Mouse (Mus musculus) heart, embryonic 13.5 days (tissue): ENCODE measurements around the gene Rap1gds1. TPM values are rescaled to one million over a fixed set of nuclear protein-coding genes. Genes with fewer than 3 reads are reported as not detected.

Experiments
- ATAC-seq: fragments of 200-750 bp; cut with Nextera tagmentation; 2 replicates; pipeline ENCODE4 v1.8.0; 2017; ENCODE audit warnings: moderate TSS enrichment; ENCODE audit not compliant: insufficient number of reproducible peaks, low FRiP score, low TSS enrichment; ENCODE audit errors: extremely low read depth
- H3K27ac ChIP-seq: fragments of 300-500 bp; sonication (generic); replicated peaks from 2 replicates; pipeline ENCODE4 v1.5.1; 2015; ENCODE audit warnings: moderate library complexity, mild to moderate bottlenecking, inconsistent platforms
- H3K27me3 ChIP-seq: fragments of 300-500 bp; sonication (generic); replicated peaks from 2 replicates; pipeline ENCODE4 v1.6.1; 2015; ENCODE audit warnings: mild to moderate bottlenecking, inconsistent platforms
- H3K36me3 ChIP-seq: fragments of 300-500 bp; sonication (generic); 2 replicates; pipeline ENCODE4 v1.6.1; 2015; ENCODE audit warnings: mild to moderate bottlenecking, inconsistent platforms
- H3K4me1 ChIP-seq: fragments of 300-500 bp; sonication (generic); 2 replicates; pipeline ENCODE4 v1.6.1; 2015; ENCODE audit warnings: inconsistent platforms
- H3K4me2 ChIP-seq: fragments of 300-500 bp; sonication (generic); 2 replicates; pipeline ENCODE4 v1.6.1; 2015; ENCODE audit warnings: inconsistent platforms, mild to moderate bottlenecking, moderate library complexity
- H3K4me3 ChIP-seq: fragments of 300-500 bp; sonication (generic); 2 replicates; pipeline ENCODE4 v1.5.1; 2015; ENCODE audit warnings: moderate library complexity, mild to moderate bottlenecking, inconsistent platforms
- H3K9ac ChIP-seq: fragments of 300-500 bp; sonication (generic); 2 replicates; pipeline ENCODE4 v1.6.1; 2015; ENCODE audit warnings: inconsistent platforms, mild to moderate bottlenecking, moderate library complexity
- H3K9me3 ChIP-seq: fragments of 300-500 bp; sonication (generic); 2 replicates; pipeline ENCODE4 v1.6.1; 2016; ENCODE audit warnings: inconsistent platforms
- whole genome bisulfite sequencing: fragments of 180-500 bp; shearing (Covaris S2); methylation state at CpG from one replicate; pipeline ENCODE4 v1.1.7; 2015; ENCODE audit warnings: mixed read lengths; 5-methylcytosine and 5-hydroxymethylcytosine counted together
- polyA plus RNA-seq: library from polyadenylated mRNA; unstranded; fragments of >200 nt; fragmentation: Nextera tagmentation; extraction: Ambion mirVana; gene quantifications from 2 replicates; pipeline ENCODE4 v1.2.1, GENCODE M21; 2015

The Rap1gds1 gene
- polyA plus RNA-seq, 1 experiment from 2014 or later: 48.5 TPM

- no peaks in the 10 kb centered on the region for H3K9me3 ChIP-seq
- no peak for ATAC-seq
- H3K4me3 ChIP-seq: no peak overlapping the region
- H3K9ac ChIP-seq: no peak overlapping the region
- H3K36me3 ChIP-seq: peaks cover 42% of the 10 kb centered on the region
- no peak overlapping the region for H3K27ac ChIP-seq
- 85% methylated on average over 9 of the region's 9 CpGs for WGBS
- H3K4me1 ChIP-seq: peaks cover 3% of the 10 kb centered on the region
- H3K27me3 ChIP-seq: no peaks in the 10 kb centered on the region
- no peak overlapping the region for H3K4me2 ChIP-seq
Measured at GRCm38 (mm10) chr3:139000071-139000867, 74.7 kb downstream of the Rap1gds1 start.

- Histone ChIP-seq H3K27me3 (no peaks in the 10 kb centered on the region), H3K36me3 (peaks cover 27% of the 10 kb centered on the region), H3K4me1 (peaks cover 13% of the 10 kb centered on the region), H3K9ac (no peak overlapping the region), H3K4me3 (no peak overlapping the region), H3K9me3 (no peaks in the 10 kb centered on the region), H3K27ac (no peak overlapping the region), H3K4me2 (no peak overlapping the region)
- no peak for ATAC-seq
- WGBS: 43% methylated on average over 5 of the region's 5 CpGs
Measured at GRCm38 (mm10) chr3:138993473-138993872, 81.5 kb downstream of the Rap1gds1 start.

- H3K9me3 ChIP-seq: 0 out of 2 replicates have a peak, but pooled peaks cover 3% of the 10 kb centered on the region
- peaks cover 17% of the 10 kb centered on the region for H3K36me3 ChIP-seq
- no peak overlapping the region for H3K27ac ChIP-seq
- no peaks in the 10 kb centered on the region for H3K27me3 ChIP-seq
- H3K4me1 ChIP-seq: peaks cover 13% of the 10 kb centered on the region
- no peak for ATAC-seq
- no peak overlapping the region for H3K4me3 ChIP-seq
- no peak overlapping the region for H3K4me2 ChIP-seq
- 83% methylated on average over 1 of the region's 1 CpGs for WGBS
- H3K9ac ChIP-seq: no peak overlapping the region
Measured at GRCm38 (mm10) chr3:138991367-138991766, 83.6 kb downstream of the Rap1gds1 start.

GRCm38 (mm10) chr3:138989141-138989540 is 85.9 kb downstream of the Rap1gds1 start:
- Histone ChIP-seq H3K27me3 (no peaks in the 10 kb centered on the region), H3K9me3 (0 out of 2 replicates have a peak, but pooled peaks cover 3% of the 10 kb centered on the region), H3K36me3 (peaks cover 12% of the 10 kb centered on the region), H3K9ac (no peak overlapping the region), H3K4me3 (no peak overlapping the region), H3K27ac (no peak overlapping the region), H3K4me2 (no peak overlapping the region), H3K4me1 (peaks cover 13% of the 10 kb centered on the region)
- 64% methylated on average over 7 of the region's 7 CpGs for WGBS
- no peak for ATAC-seq

- peaks cover 10% of the 10 kb centered on the region for H3K4me1 ChIP-seq
- no peak overlapping the region for H3K4me3 ChIP-seq
- no peaks in the 10 kb centered on the region for H3K27me3 ChIP-seq
- 92% methylated on average over 5 of the region's 5 CpGs for WGBS
- H3K9me3 ChIP-seq: 0 out of 2 replicates have a peak, but pooled peaks cover 3% of the 10 kb centered on the region
- no peak overlapping the region for H3K4me2 ChIP-seq
- peaks cover 15% of the 10 kb centered on the region for H3K36me3 ChIP-seq
- no peak overlapping the region for H3K9ac ChIP-seq
- ATAC-seq: no peak
- H3K27ac ChIP-seq: no peak overlapping the region
Measured at GRCm38 (mm10) chr3:138988004-138988403, 87.0 kb downstream of the Rap1gds1 start.

GRCm38 (mm10) chr3:138982249-138982648 is 92.8 kb downstream of the Rap1gds1 start:
- no peak overlapping the region for H3K4me2 ChIP-seq
- no peaks in the 10 kb centered on the region for H3K27me3 ChIP-seq
- WGBS: 75% methylated on average over 6 of the region's 6 CpGs
- H3K4me1 ChIP-seq: peaks cover 13% of the 10 kb centered on the region
- H3K4me3 ChIP-seq: no peak overlapping the region
- H3K9me3 ChIP-seq: 0 out of 2 replicates have a peak, but pooled peaks cover 1% of the 10 kb centered on the region
- ATAC-seq: no peak
- H3K27ac ChIP-seq: no peak overlapping the region
- no peak overlapping the region for H3K9ac ChIP-seq
- H3K36me3 ChIP-seq: peaks cover 17% of the 10 kb centered on the region

GRCm38 (mm10) chr3:138977413-138977812 is 97.6 kb downstream of the Rap1gds1 start:
- H3K4me2 ChIP-seq: no peak overlapping the region
- no peaks in the 10 kb centered on the region for H3K9me3 ChIP-seq
- no peak overlapping the region for H3K27ac ChIP-seq
- no peaks in the 10 kb centered on the region for H3K27me3 ChIP-seq
- WGBS: 90% methylated on average over 1 of the region's 1 CpGs
- H3K9ac ChIP-seq: no peak overlapping the region
- no peak overlapping the region for H3K4me3 ChIP-seq
- H3K36me3 ChIP-seq: peaks cover 38% of the 10 kb centered on the region
- ATAC-seq: no peak
- peaks cover 9% of the 10 kb centered on the region for H3K4me1 ChIP-seq

GRCm38 (mm10) chr3:138967627-138968026 is 107.4 kb downstream of the Rap1gds1 start:
- no peak overlapping the region for H3K9ac ChIP-seq
- no peak overlapping the region for H3K4me2 ChIP-seq
- no peaks in the 10 kb centered on the region for H3K27me3 ChIP-seq
- H3K9me3 ChIP-seq: no peaks in the 10 kb centered on the region
- no peak for ATAC-seq
- no peak overlapping the region for H3K4me3 ChIP-seq
- WGBS: 79% methylated on average over 9 of the region's 9 CpGs
- H3K27ac ChIP-seq: no peak overlapping the region
- peaks cover 14% of the 10 kb centered on the region for H3K36me3 ChIP-seq
- no peaks in the 10 kb centered on the region for H3K4me1 ChIP-seq

- H3K9me3 ChIP-seq: no peaks in the 10 kb centered on the region
- no peak for ATAC-seq
- no peaks in the 10 kb centered on the region for H3K27me3 ChIP-seq
- H3K9ac ChIP-seq: no peak overlapping the region
- H3K4me3 ChIP-seq: no peak overlapping the region
- 90% methylated on average over 8 of the region's 8 CpGs for WGBS
- no peaks in the 10 kb centered on the region for H3K4me1 ChIP-seq
- H3K36me3 ChIP-seq: peaks cover 73% of the 10 kb centered on the region
- no peak overlapping the region for H3K27ac ChIP-seq
- H3K4me2 ChIP-seq: no peak overlapping the region
Measured at GRCm38 (mm10) chr3:138958527-138958926, 116.5 kb downstream of the Rap1gds1 start.

GRCm38 (mm10) chr3:138955220-138955619 is 119.8 kb downstream of the Rap1gds1 start:
- no peak overlapping the region for H3K4me3 ChIP-seq
- no peak overlapping the region for H3K27ac ChIP-seq
- 92% methylated on average over 7 of the region's 7 CpGs for WGBS
- H3K36me3 ChIP-seq: peaks cover 74% of the 10 kb centered on the region
- H3K9ac ChIP-seq: no peak overlapping the region
- no peak overlapping the region for H3K4me2 ChIP-seq
- no peak for ATAC-seq
- peaks cover 1% of the 10 kb centered on the region; the same call in 1 of the 2 replicates for H3K4me1 ChIP-seq
- no peaks in the 10 kb centered on the region for H3K9me3 ChIP-seq
- H3K27me3 ChIP-seq: no peaks in the 10 kb centered on the region

- H3K4me1 ChIP-seq: peaks cover 13% of the 10 kb centered on the region
- ATAC-seq: no peak
- 90% methylated on average over 9 of the region's 9 CpGs for WGBS
Measured at GRCm38 (mm10) chr3:138949081-138949480, 125.9 kb downstream of the Rap1gds1 start.

GRCm38 (mm10) chr3:138945516-138945915 is 129.5 kb downstream of the Rap1gds1 start:
- Histone ChIP-seq H3K4me2 (no peak overlapping the region), H3K9ac (no peak overlapping the region), H3K36me3 (peaks cover 61% of the 10 kb centered on the region), H3K27ac (no peak overlapping the region), H3K9me3 (no peaks in the 10 kb centered on the region), H3K4me1 (peaks cover 13% of the 10 kb centered on the region), H3K4me3 (no peak overlapping the region), H3K27me3 (no peaks in the 10 kb centered on the region)
- 86% methylated on average over 3 of the region's 3 CpGs for WGBS
- no peak for ATAC-seq

More at GRCm38 (mm10) chr3:138949081-138949480, 125.9 kb downstream of the Rap1gds1 start:
- Histone ChIP-seq H3K27ac (no peak overlapping the region), H3K36me3 (peaks cover 61% of the 10 kb centered on the region), H3K9me3 (no peaks in the 10 kb centered on the region), H3K9ac (no peak overlapping the region), H3K4me2 (no peak overlapping the region), H3K27me3 (no peaks in the 10 kb centered on the region), H3K4me3 (no peak overlapping the region)
